Mouse (Mus musculus) midbrain, postnatal 0 days (tissue): ENCODE measurements around the gene Ets1. TPM values are rescaled to one million over a fixed set of nuclear protein-coding genes. Genes with fewer than 3 reads are reported as not detected.

Experiments
- ATAC-seq: fragments of 200-750 bp; cut with Nextera tagmentation; 2 replicates; pipeline ENCODE4 v1.8.0; 2017; ENCODE audit warnings: moderate number of reproducible peaks, mild to moderate bottlenecking, moderate TSS enrichment, moderate library complexity; ENCODE audit not compliant: low FRiP score
- DNase-seq: peaks from one replicate; pipeline ENCODE4 v3.0.0-alpha.2; 2015; ENCODE audit warnings: low spot score
- H3K27ac ChIP-seq: fragments of 300-500 bp; sonication (generic); 2 replicates; pipeline ENCODE4 v1.5.1; 2014; ENCODE audit warnings: low read depth, mild to moderate bottlenecking, low read length, mixed read lengths
- H3K27me3 ChIP-seq: fragments of 300-500 bp; sonication (generic); 2 replicates; pipeline ENCODE4 v1.6.1; 2014; ENCODE audit warnings: low read length, control low read depth, mixed read lengths; ENCODE audit not compliant: insufficient read depth
- H3K36me3 ChIP-seq: fragments of 300-500 bp; sonication (generic); 2 replicates; pipeline ENCODE4 v1.6.1; 2014; ENCODE audit warnings: low read length, control low read depth, mixed read lengths; ENCODE audit not compliant: insufficient read depth
- H3K4me1 ChIP-seq: fragments of 300-500 bp; sonication (generic); 2 replicates; pipeline ENCODE4 v1.6.1; 2014; ENCODE audit warnings: mild to moderate bottlenecking, control low read depth, antibody characterized with exemption, low read length, mixed read lengths; ENCODE audit not compliant: insufficient read depth
- H3K4me2 ChIP-seq: fragments of 300-500 bp; sonication (generic); 2 replicates; pipeline ENCODE4 v1.6.1; 2014; ENCODE audit warnings: low read depth, mild to moderate bottlenecking, low read length, mixed read lengths; ENCODE audit not compliant: poor library complexity, severe bottlenecking
- H3K4me3 ChIP-seq: fragments of 300-500 bp; sonication (generic); 2 replicates; pipeline ENCODE4 v1.5.1; 2014; ENCODE audit warnings: low read depth, mild to moderate bottlenecking, low read length, moderate library complexity
- H3K9ac ChIP-seq: fragments of 300-500 bp; sonication (generic); replicated peaks from 2 replicates; pipeline ENCODE4 v1.6.1; 2014; ENCODE audit warnings: mild to moderate bottlenecking, low read length, moderate library complexity, mixed read lengths; ENCODE audit not compliant: poor library complexity, severe bottlenecking
- H3K9me3 ChIP-seq: fragments of 300-500 bp; sonication (generic); 2 replicates; pipeline ENCODE4 v1.6.1; 2016; ENCODE audit warnings: low read length, control low read depth
- CTCF ChIP-seq: IDR thresholded peaks from 2 replicates; pipeline ENCODE4 v1.5.1; 2016; ENCODE audit warnings: antibody characterized with exemption, mild to moderate bottlenecking
- WGBS: fragments of 180-500 bp; shearing (Covaris S2); extraction: QIAGEN DNeasy Blood & Tissue Kit; methylation state at CpG from one replicate; pipeline ENCODE4 v1.1.7; 2014; 5-methylcytosine and 5-hydroxymethylcytosine counted together
- polyA plus RNA-seq: library from polyadenylated mRNA; unstranded; fragments of >200 nt; fragmentation: Nextera tagmentation; extraction: Ambion mirVana; gene quantifications from 2 replicates; pipeline ENCODE4 v1.2.1, GENCODE M21; 2015
- total RNA-seq: library from RNA; depleted of rRNA; stranded (reverse); fragments of >200 nt; gene quantifications from 2 replicates; pipeline ENCODE4 v1.2.3, GENCODE M21; 2014

Gene Ets1
- total and polyA plus RNA-seq, 2 experiments from 2014 or later = 8.9 to 10.8 TPM

DNA sequence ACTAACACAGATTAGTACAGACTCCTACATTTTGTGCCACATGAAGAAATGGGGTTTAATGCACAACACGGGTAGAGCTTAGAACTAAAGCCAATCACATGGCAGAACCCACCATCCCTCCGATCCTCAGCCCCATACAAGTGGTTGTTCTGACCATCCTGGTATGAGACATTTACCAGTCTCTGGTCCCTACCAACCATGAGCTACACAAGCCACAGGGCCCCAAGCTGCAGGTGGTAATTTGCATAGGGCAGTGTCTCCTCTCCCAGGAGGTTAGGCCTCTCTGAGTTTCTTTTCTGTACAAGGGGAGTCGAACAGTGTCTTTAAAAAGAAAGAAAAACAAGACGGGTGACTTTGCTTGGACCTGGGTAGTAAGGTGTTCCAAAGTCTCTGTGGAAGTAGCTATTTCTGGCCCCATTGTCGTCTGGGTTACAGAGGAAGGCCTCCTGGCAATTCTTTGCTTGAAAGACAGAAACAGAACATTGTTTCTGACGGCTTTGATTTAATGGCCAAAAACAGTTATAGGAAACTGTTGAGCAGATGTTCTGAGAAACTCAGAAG lies 23.1 kb upstream of the Ets1 start:
- DNase-seq (no peak), ATAC-seq (no peak)
- Histone ChIP-seq H3K4me2 (no peak overlapping the region), H3K27ac (no peak overlapping the region), H3K9ac (no peak overlapping the region), H3K9me3 (no peaks in the 10 kb centered on the region), H3K4me1 (no peaks in the 10 kb centered on the region), H3K36me3 (no peaks in the 10 kb centered on the region), H3K4me3 (no peak overlapping the region), H3K27me3 (peaks cover 9% of the 10 kb centered on the region; the same call in 1 of the 2 replicates)
- 64% methylated on average over 6 of the region's 6 CpGs for WGBS
- TF ChIP-seq CTCF = no peak

DNA sequence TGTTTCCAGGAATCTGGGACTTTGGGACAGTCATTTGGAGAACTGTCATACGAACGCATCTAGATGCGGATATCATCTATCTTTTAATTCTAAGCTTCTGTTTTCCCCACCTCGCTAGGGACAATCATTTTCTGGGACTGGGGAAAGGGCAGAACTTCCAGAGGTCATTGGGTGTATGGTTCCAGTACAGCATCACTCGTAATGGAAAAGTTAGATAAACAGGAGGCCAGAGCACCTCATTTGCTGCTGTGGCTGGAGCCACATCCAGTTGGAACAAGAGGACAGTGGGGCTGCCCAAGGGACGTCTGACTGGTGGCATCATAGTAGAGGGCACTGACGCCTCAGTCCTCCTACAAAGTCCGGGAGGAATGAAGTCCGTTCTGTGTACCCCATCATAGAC lies 21.8 kb upstream of the Ets1 start:
- Histone ChIP-seq H3K27me3 (peaks cover 9% of the 10 kb centered on the region; the same call in 1 of the 2 replicates), H3K4me2 (no peak overlapping the region), H3K9ac (no peak overlapping the region), H3K9me3 (no peaks in the 10 kb centered on the region), H3K4me3 (no peak overlapping the region), H3K27ac (no peak overlapping the region), H3K4me1 (no peaks in the 10 kb centered on the region), H3K36me3 (no peaks in the 10 kb centered on the region)
- ATAC-seq (no peak), DNase-seq (no peak)
- WGBS = 87% methylated on average over 9 of the region's 9 CpGs
- TF ChIP-seq CTCF = no peak

- Histone ChIP-seq H3K36me3 (no peaks in the 10 kb centered on the region), H3K4me2 (no peak overlapping the region), H3K9ac (no peak overlapping the region), H3K27me3 (peaks cover 14% of the 10 kb centered on the region; the same call in 1 of the 2 replicates), H3K4me3 (no peak overlapping the region), H3K4me1 (no peaks in the 10 kb centered on the region), H3K9me3 (no peaks in the 10 kb centered on the region), H3K27ac (no peak overlapping the region)
- WGBS = 94% methylated on average over 6 of the region's 6 CpGs
- ATAC-seq (no peak), DNase-seq (no peak)
- TF ChIP-seq CTCF = no peak
Measured at GRCm38 (mm10) chr9:32615461-32615860, 20.6 kb upstream of the Ets1 start.

- DNase-seq (peak; percentile 44), ATAC-seq (no peak)
- Histone ChIP-seq H3K4me1 (no peaks in the 10 kb centered on the region), H3K4me3 (no peak overlapping the region), H3K36me3 (no peaks in the 10 kb centered on the region), H3K27me3 (peaks cover 15% of the 10 kb centered on the region; the same call in 1 of the 2 replicates), H3K4me2 (no peak overlapping the region), H3K27ac (no peak overlapping the region), H3K9me3 (no peaks in the 10 kb centered on the region), H3K9ac (no peak overlapping the region)
- WGBS = 12% methylated on average over 7 of the region's 7 CpGs
- no peak for TF ChIP-seq CTCF
Measured at GRCm38 (mm10) chr9:32615986-32616385, 20.0 kb upstream of the Ets1 start.

GRCm38 (mm10) chr9:32616516-32617429 lies 19.2 kb upstream of the Ets1 start:
- Histone ChIP-seq H3K9me3 (no peaks in the 10 kb centered on the region), H3K4me2 (no peak overlapping the region), H3K27ac (no peak overlapping the region), H3K27me3 (peaks cover 15% of the 10 kb centered on the region; the same call in 1 of the 2 replicates), H3K9ac (no peak overlapping the region), H3K4me3 (no peak overlapping the region), H3K4me1 (no peaks in the 10 kb centered on the region), H3K36me3 (no peaks in the 10 kb centered on the region)
- WGBS = 94% methylated on average over 5 of the region's 5 CpGs
- DNase-seq (no peak), ATAC-seq (no peak)
- no peak for TF ChIP-seq CTCF

DNA sequence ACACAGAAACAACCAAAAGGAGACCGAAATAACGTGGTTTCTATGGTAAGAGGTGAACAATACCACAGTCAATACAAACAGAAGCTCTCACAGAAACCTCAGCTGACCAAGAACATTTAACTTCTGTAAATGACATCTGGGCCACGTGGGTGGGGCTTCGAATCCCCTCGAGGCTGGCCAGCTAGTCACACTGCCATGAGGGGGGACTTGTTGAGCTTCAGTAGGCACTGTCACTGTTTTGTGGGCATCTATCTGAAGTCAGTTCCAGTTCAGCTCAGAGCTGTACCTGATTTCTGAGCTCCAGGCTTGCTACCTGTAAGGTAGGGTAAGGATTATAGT lies 18.6 kb upstream of the Ets1 start:
- Histone ChIP-seq H3K27ac (no peak overlapping the region), H3K4me2 (no peak overlapping the region), H3K36me3 (no peaks in the 10 kb centered on the region), H3K27me3 (peaks cover 15% of the 10 kb centered on the region; the same call in 1 of the 2 replicates), H3K9me3 (no peaks in the 10 kb centered on the region), H3K9ac (no peak overlapping the region), H3K4me3 (no peak overlapping the region), H3K4me1 (no peaks in the 10 kb centered on the region)
- ATAC-seq (no peak), DNase-seq (no peak)
- no peak for TF ChIP-seq CTCF
- 77% methylated on average over 5 of the region's 5 CpGs for WGBS
